Mouse (Mus musculus) kidney, adult 8-10 months (tissue): Measurements from ENCODE around the gene Taf6l.
"Not testable (repeated sequence)": the region's sequence is repeated elsewhere in the genome, so short reads cannot be mapped to it uniquely, and the experiment has no call there.

ENCODE experiments used
- DNase-seq, 2 experiments: peaks; one replicate each; pipeline ENCODE4 v3.0.0; 2022

Taf6l gene

GRCm38 (mm10) chr19:8735389-8736159 lies 50.6 kb downstream of the Taf6l start, which contains the start of gene Wdr74:
Gene Wdr74 (plus strand): TSS chr19:8735827.
- peak; percentile 84 to 91 for DNase-seq

DNA sequence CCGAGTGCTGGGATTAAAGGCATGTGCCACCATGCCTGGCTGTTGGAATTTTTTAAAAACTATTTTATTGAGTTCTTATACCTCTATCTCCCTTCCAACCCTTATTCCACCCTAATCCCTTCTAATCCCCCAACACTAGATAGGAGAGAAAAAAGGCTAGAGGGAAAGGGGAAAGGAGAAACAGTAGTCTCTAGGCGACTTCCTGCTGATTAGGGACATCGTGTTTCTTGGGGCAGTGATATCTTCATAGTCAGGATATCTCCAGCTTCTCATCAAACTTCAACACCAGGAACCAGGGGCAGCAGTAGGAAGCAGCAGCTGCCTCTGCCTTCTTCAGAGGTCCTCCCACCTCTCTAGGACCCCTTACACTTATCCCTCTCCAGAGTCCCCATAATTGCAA lies 51.9 kb downstream of the Taf6l start:
- DNase-seq = no peak

- not testable (repeated sequence) for DNase-seq
Measured at GRCm38 (mm10) chr19:8728335-8729099, 57.7 kb downstream of the Taf6l start.

DNA sequence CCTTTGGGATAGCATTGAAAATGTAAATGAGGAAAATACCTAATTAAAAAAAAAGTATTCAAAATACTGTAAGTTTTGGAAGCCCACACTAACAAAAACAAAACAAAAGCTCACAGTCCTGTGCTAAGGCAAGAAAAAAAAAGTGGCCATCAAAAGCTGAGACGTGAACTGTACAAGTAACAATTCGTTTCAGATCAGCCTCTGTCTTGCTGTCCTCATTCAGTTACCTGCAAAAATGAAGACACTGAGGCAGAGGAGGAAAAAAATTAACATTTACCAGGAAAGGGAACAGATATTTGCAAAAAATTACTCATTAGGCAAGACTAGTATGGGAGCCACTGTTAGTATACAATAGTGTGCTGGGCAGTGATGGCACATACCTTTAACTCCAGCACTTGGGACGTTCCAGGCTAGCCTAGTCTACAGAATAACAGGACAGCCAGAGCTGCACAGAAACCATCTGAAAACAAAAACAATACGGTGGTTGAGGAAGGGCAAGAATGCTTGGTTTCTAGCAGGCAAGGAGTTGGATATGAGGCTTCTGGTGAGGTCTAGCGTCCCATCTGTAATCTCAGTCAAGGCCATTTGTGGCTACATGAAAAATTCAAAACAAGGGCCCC lies 58.6 kb downstream of the Taf6l start:
- no peak for DNase-seq

DNA sequence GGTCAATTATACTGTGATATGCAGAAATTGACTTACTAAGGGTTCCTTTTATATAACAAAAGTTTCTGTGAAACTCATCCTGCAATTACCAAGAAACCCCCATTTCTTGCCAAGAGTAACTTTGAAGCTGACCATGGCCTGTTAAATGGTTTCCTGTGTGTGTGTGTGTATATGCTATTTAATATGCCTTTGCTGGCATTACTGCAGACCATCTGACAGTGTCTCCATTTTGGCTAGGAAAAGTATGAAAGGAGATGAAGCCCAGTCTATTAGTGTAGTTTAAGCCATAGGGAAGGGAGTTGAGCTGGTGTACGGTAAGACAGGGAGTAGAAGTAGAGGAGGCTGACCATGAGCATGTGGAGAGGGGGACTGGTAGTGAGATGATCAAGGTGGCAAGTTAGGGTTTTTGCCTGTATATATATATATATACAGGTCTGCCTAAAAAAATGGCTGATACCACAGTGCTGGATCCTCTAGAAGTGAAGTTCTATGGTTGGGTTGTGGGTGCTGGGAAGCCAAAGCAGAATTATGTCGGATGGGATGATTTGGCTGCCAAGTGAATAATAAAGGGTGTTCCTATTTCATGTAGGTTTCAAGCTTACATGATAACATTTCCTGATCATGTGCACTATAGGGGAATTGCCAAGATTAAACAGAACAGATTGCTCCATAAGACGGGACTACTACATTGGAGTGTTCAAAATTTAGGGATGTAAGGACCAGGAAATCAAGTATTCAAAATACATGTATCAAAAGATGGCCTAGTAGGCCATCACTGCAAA lies 59.4 kb downstream of the Taf6l start:
- DNase-seq = no peak

DNA sequence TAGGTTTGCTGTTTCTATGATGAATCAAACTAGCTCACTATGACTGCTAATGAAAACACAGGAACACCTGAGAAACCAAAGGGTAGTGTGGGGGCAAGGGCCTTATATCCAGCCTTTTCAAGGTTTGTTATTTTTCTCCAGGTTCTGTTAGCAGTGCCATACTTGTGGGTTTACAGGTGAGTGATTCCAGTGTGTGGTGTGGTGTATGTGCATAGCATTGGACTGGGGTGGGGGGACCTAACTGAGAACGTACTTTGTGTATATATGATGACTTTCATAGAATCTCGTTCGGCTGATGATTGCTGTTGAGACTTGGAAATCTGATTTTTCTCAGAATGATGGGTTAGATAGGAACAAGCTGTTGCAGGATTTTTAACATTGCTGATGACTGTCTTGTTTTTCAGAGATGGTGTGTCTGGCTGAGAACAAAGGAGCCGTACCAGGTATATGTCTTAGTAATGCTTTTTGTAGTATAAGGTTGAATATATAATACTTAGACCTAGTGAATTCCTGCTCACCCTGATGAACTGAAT lies 61.1 kb downstream of the Taf6l start:
- DNase-seq = no peak
